Mouse (Mus musculus) midbrain, embryonic 12.5 days (tissue): ENCODE results near the gene Cyp2r1. TPM values are rescaled to one million over a fixed set of nuclear protein-coding genes. Genes with fewer than 3 reads are reported as not detected.

ENCODE experiments used
- polyA plus RNA-seq: library from polyadenylated mRNA; unstranded; fragments of >200 nt; fragmentation: Nextera tagmentation; extraction: Ambion mirVana; gene quantifications from 2 replicates; pipeline ENCODE4 v1.2.1, GENCODE M21; 2016

Cyp2r1 gene
- polyA plus RNA-seq, 1 experiment from 2014 or later = 1.4 TPM

Other genes with a start within 250 kb of the Cyp2r1 start
- gene Pde3b, start 147.7 kb downstream of the Cyp2r1 start, polyA plus RNA-seq = 9.9 and 12.1 TPM in 2 replicates
- gene Calca, start 73.4 kb upstream of the Cyp2r1 start, polyA plus RNA-seq = 16.9 and 49.8 TPM in 2 replicates
- gene Calcb, start 155.7 kb upstream of the Cyp2r1 start, polyA plus RNA-seq = 0.75 TPM in 1 of 2 replicates, not detected in the other
- gene Insc, start 180.7 kb upstream of the Cyp2r1 start, polyA plus RNA-seq = 1.3 and 1.8 TPM in 2 replicates